Mouse (Mus musculus): ENCODE results near the gene D630045J12Rik. TPM values are rescaled to one million over a fixed set of nuclear protein-coding genes. Genes with fewer than 3 reads are reported as not detected.

The D630045J12Rik gene
- polyA plus RNA-seq, 1 experiment from 2014 or later: 1.2 TPM

DNA sequence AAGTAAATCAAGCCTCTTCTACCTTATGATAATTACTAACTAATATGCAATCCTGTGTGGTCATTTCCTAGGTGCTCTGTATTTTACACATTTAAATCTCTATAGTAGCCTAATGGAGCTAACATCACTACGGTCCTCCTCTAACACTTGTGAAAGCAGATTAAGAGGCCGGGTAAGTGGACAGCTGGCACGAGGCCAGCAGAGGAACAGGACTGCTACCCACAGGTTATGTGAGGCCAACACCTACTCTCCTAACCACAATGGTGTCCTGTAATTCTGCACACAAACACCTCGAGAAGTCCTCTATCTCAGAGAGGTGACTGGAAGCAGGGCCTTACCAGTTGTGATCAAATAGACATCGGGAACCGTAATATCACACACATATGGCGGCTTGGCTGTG lies 59.8 kb downstream of the D630045J12Rik start:
- H3K9ac ChIP-seq (replicated peaks; ENCODE audit: low read depth): no peak overlapping the region
- H3K4me2 ChIP-seq (replicated peaks; ENCODE audit: low read depth, low read length): no peak overlapping the region
- DNase-seq (ENCODE audit: low spot score) (peak; percentile 62), ATAC-seq (peak; percentile 71)
- no peaks in the 10 kb centered on the region for H3K9me3 ChIP-seq (ENCODE audit: low read length)
- 64% methylated on average over 7 of the region's 7 CpGs for WGBS
- H3K36me3 ChIP-seq (ENCODE audit: insufficient read depth, low read length): no peaks in the 10 kb centered on the region
- no peak overlapping the region for H3K4me3 ChIP-seq (ENCODE audit: low read depth, low read length)
- H3K27me3 ChIP-seq (replicated peaks; ENCODE audit: insufficient read depth, low read length): no peaks in the 10 kb centered on the region
- no peaks in the 10 kb centered on the region for H3K4me1 ChIP-seq (ENCODE audit: insufficient read depth, low read depth, low read length)
- no peak overlapping the region for H3K27ac ChIP-seq (ENCODE audit: low read length)
- TF ChIP-seq EP300 (IDR thresholded peaks at IDR 0.05) (no peak), CTCF (IDR thresholded peaks at IDR 0.05) (no peak)

GRCm38 (mm10) chr6:38192952-38193351 lies 60.9 kb downstream of the D630045J12Rik start:
- no peak for DNase-seq (ENCODE audit: low spot score)
- Histone ChIP-seq H3K9me3 (ENCODE audit: low read length) (no peaks in the 10 kb centered on the region), H3K4me1 (ENCODE audit: insufficient read depth, low read depth, low read length) (no peaks in the 10 kb centered on the region), H3K9ac (replicated peaks; ENCODE audit: low read depth) (no peak overlapping the region), H3K4me3 (ENCODE audit: low read depth, low read length) (no peak overlapping the region), H3K4me2 (replicated peaks; ENCODE audit: low read depth, low read length) (no peak overlapping the region), H3K36me3 (ENCODE audit: insufficient read depth, low read length) (no peaks in the 10 kb centered on the region), H3K27me3 (replicated peaks; ENCODE audit: insufficient read depth, low read length) (no peaks in the 10 kb centered on the region), H3K27ac (ENCODE audit: low read length) (no peak overlapping the region)
- TF ChIP-seq CTCF (IDR thresholded peaks at IDR 0.05) (no peak), EP300 (IDR thresholded peaks at IDR 0.05) (no peak)
- ATAC-seq: no peak
- 96% methylated on average over 7 of the region's 7 CpGs for WGBS

DNA sequence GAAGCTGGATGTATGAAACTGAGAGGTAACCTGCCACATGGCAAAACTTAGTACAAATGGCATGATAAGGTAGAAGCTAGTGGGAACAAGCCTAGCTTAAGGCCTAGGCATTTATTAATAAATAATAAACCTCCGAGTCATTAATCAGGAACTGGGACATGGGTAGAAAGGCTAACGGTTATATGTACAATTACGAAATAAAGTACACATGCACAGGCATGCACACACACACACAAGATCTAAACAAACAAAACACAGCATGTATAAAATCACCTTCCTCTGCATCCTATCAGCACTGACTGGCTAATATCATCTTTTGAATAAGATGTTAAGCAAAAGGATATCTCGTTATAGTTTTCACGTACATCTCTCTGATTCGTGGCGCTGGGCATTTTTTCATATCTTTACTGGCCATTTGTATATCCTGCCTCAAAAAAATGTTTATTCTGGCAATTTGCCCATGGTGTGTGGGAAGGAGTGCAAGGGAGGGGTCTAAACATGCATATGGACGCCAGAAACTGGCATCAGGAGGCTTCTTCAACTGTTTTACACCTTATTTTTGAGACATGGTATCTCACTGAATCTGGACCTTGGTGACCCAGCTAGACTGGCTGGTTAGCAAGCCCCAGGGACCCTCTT lies 67.4 kb downstream of the D630045J12Rik start:
- WGBS: 50% methylated on average over 8 of the region's 8 CpGs
- no peak overlapping the region for H3K9ac ChIP-seq (replicated peaks; ENCODE audit: low read depth)
- ATAC-seq: no peak
- no peaks in the 10 kb centered on the region for H3K27me3 ChIP-seq (replicated peaks; ENCODE audit: insufficient read depth, low read length)
- TF ChIP-seq CTCF (IDR thresholded peaks at IDR 0.05) (no peak), EP300 (IDR thresholded peaks at IDR 0.05) (no peak)
- no peak overlapping the region for H3K27ac ChIP-seq (ENCODE audit: low read length)
- no peak overlapping the region for H3K4me3 ChIP-seq (ENCODE audit: low read depth, low read length)
- no peaks in the 10 kb centered on the region for H3K9me3 ChIP-seq (ENCODE audit: low read length)
- H3K4me2 ChIP-seq (replicated peaks; ENCODE audit: low read depth, low read length): no peak overlapping the region
- no peaks in the 10 kb centered on the region for H3K36me3 ChIP-seq (ENCODE audit: insufficient read depth, low read length)
- DNase-seq (ENCODE audit: low spot score): no peak
- no peaks in the 10 kb centered on the region; the same call in 1 of the 2 replicates for H3K4me1 ChIP-seq (ENCODE audit: insufficient read depth, low read depth, low read length)

DNA sequence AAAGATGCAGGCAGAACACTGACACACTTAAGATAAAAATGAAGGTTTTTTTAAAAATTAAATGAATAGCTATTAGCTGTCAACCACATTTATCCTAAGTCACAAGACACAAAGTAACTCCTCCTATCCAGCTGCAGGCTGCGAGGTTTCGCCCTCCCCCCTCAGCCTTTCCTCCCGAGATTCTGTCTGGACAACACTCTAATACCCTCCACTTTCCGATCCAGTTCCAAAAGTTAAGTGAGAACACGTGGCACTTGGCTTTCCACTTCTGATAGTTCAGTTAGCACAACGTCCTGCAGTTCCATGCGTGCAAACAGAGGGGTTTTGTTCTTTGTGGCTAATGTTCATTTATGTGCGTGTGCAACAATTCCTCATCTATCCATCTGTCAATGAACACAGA lies 69.0 kb downstream of the D630045J12Rik start:
- Histone ChIP-seq H3K4me2 (replicated peaks; ENCODE audit: low read depth, low read length) (no peak overlapping the region), H3K4me1 (ENCODE audit: insufficient read depth, low read depth, low read length) (no peaks in the 10 kb centered on the region; the same call in 1 of the 2 replicates), H3K27ac (ENCODE audit: low read length) (no peak overlapping the region), H3K4me3 (ENCODE audit: low read depth, low read length) (no peak overlapping the region), H3K27me3 (replicated peaks; ENCODE audit: insufficient read depth, low read length) (no peaks in the 10 kb centered on the region), H3K36me3 (ENCODE audit: insufficient read depth, low read length) (no peaks in the 10 kb centered on the region), H3K9ac (replicated peaks; ENCODE audit: low read depth) (no peak overlapping the region), H3K9me3 (ENCODE audit: low read length) (no peaks in the 10 kb centered on the region)
- TF ChIP-seq EP300 (IDR thresholded peaks at IDR 0.05) (no peak), CTCF (IDR thresholded peaks at IDR 0.05) (no peak)
- DNase-seq (ENCODE audit: low spot score) (peak; percentile 64), ATAC-seq (0 out of 2 replicates have a peak, but pooled peaks have one; percentile 20)
- WGBS: 54% methylated on average over 8 of the region's 8 CpGs

- ATAC-seq (no peak), DNase-seq (ENCODE audit: low spot score) (no peak)
- 75% methylated on average over 9 of the region's 10 CpGs for WGBS
Observed at GRCm38 (mm10) chr6:38181756-38182318, 72.0 kb downstream of the D630045J12Rik start.

DNA sequence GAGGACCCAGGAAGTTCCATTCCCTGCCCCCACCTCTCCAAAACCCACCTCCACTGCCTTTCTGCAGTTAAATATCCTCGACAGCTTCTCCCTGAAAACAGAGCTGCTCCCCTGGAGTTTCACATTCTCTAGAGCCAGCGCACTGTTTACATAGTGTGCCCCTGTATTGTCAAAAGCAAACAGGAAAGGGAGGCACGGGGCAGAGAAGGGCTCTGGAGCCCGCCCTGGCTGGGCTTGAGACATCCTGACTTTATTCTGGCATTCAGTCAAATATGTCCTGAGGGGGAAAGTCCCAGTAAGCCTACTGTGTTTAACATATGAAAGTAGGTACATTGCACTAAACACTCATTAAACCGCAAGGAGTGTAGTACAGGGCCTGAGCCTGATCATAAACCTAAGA lies 73.1 kb downstream of the D630045J12Rik start:
- Histone ChIP-seq H3K4me3 (ENCODE audit: low read depth, low read length) (no peak overlapping the region), H3K27me3 (replicated peaks; ENCODE audit: insufficient read depth, low read length) (no peaks in the 10 kb centered on the region), H3K9me3 (ENCODE audit: low read length) (no peaks in the 10 kb centered on the region), H3K4me1 (ENCODE audit: insufficient read depth, low read depth, low read length) (no peaks in the 10 kb centered on the region), H3K27ac (ENCODE audit: low read length) (0 out of 2 replicates have a peak overlapping the region, but pooled peaks have one; percentile 35), H3K4me2 (replicated peaks; ENCODE audit: low read depth, low read length) (no peak overlapping the region), H3K36me3 (ENCODE audit: insufficient read depth, low read length) (no peaks in the 10 kb centered on the region), H3K9ac (replicated peaks; ENCODE audit: low read depth) (no peak overlapping the region)
- 28% methylated on average over 5 of the region's 5 CpGs for WGBS
- DNase-seq (ENCODE audit: low spot score): peak; percentile 85
- peak; percentile 68; the same call in 1 of the 2 replicates for TF ChIP-seq EP300 (IDR thresholded peaks at IDR 0.05)
- no peak for TF ChIP-seq CTCF (IDR thresholded peaks at IDR 0.05)
- ATAC-seq: peak; percentile 95

More at GRCm38 (mm10) chr6:38181756-38182318, 72.0 kb downstream of the D630045J12Rik start:
- Histone ChIP-seq H3K36me3 (ENCODE audit: insufficient read depth, low read length) (no peaks in the 10 kb centered on the region), H3K9me3 (ENCODE audit: low read length) (no peaks in the 10 kb centered on the region), H3K4me3 (ENCODE audit: low read depth, low read length) (no peak overlapping the region), H3K27me3 (replicated peaks; ENCODE audit: insufficient read depth, low read length) (no peaks in the 10 kb centered on the region), H3K4me2 (replicated peaks; ENCODE audit: low read depth, low read length) (no peak overlapping the region), H3K27ac (ENCODE audit: low read length) (no peak overlapping the region), H3K9ac (replicated peaks; ENCODE audit: low read depth) (no peak overlapping the region), H3K4me1 (ENCODE audit: insufficient read depth, low read depth, low read length) (no peaks in the 10 kb centered on the region; the same call in 1 of the 2 replicates)
- TF ChIP-seq EP300 (IDR thresholded peaks at IDR 0.05) (no peak), CTCF (IDR thresholded peaks at IDR 0.05) (no peak)

Measured in lung, postnatal 0 days (tissue).